Mouse (Mus musculus) lung, embryonic 14.5 days (tissue): ENCODE measurements around the gene Atmin. TPM values are rescaled to one million over a fixed set of nuclear protein-coding genes. Genes with fewer than 3 reads are reported as not detected.

ENCODE experiments used
- ATAC-seq: fragments of 200-750 bp; cut with Nextera tagmentation; 2 replicates; pipeline ENCODE4 v1.8.0; 2017; ENCODE audit warnings: mild to moderate bottlenecking, moderate TSS enrichment, moderate library complexity; ENCODE audit not compliant: insufficient read depth
- DNase-seq: peaks from one replicate; pipeline ENCODE4 v3.0.0-alpha.2; 2015
- H3K27ac ChIP-seq: fragments of 300-500 bp; sonication (generic); 2 replicates; pipeline ENCODE4 v1.5.1; 2014; ENCODE audit warnings: low read depth, mild to moderate bottlenecking, moderate library complexity
- H3K27me3 ChIP-seq: fragments of 300-500 bp; sonication (generic); 2 replicates; pipeline ENCODE4 v1.6.1; 2014; ENCODE audit warnings: low read length, control low read depth; ENCODE audit not compliant: insufficient read depth
- H3K36me3 ChIP-seq: fragments of 300-500 bp; sonication (generic); 2 replicates; pipeline ENCODE4 v1.6.1; 2014; ENCODE audit warnings: control low read depth; ENCODE audit not compliant: insufficient read depth
- H3K4me1 ChIP-seq: fragments of 300-500 bp; sonication (generic); 2 replicates; pipeline ENCODE4 v1.6.1; 2014; ENCODE audit warnings: antibody characterized with exemption, control low read depth; ENCODE audit not compliant: insufficient read depth
- H3K4me2 ChIP-seq: fragments of 300-500 bp; sonication (generic); 2 replicates; pipeline ENCODE4 v1.6.1; 2014; ENCODE audit warnings: mild to moderate bottlenecking
- H3K4me3 ChIP-seq: fragments of 300-500 bp; sonication (generic); 2 replicates; pipeline ENCODE4 v1.5.1; 2014; ENCODE audit warnings: low read depth, low read length
- H3K9ac ChIP-seq: fragments of 300-500 bp; sonication (generic); 2 replicates; pipeline ENCODE4 v1.6.1; 2014
- H3K9me3 ChIP-seq: fragments of 300-500 bp; sonication (generic); 2 replicates; pipeline ENCODE4 v1.6.1; 2016; ENCODE audit warnings: low read depth, low read length, control low read depth
- CTCF ChIP-seq: IDR thresholded peaks from 2 replicates; pipeline ENCODE4 v1.5.1; 2016; ENCODE audit warnings: antibody characterized with exemption, low read depth
- WGBS: fragments of 180-500 bp; shearing (Covaris S2); extraction: QIAGEN DNeasy Blood & Tissue Kit; methylation state at CpG from one replicate; pipeline ENCODE4 v1.1.7; 2014; 5-methylcytosine and 5-hydroxymethylcytosine counted together
- polyA plus RNA-seq: library from polyadenylated mRNA; unstranded; fragments of >200 nt; fragmentation: Nextera tagmentation; extraction: Ambion mirVana; gene quantifications from 2 replicates; pipeline ENCODE4 v1.2.1, GENCODE M21; 2014

Gene Atmin
- polyA plus RNA-seq, 1 experiment from 2014 or later = 15.8 TPM

- WGBS = 50% methylated on average over 5 of the region's 5 CpGs
- peak overlapping the region; percentile 10; the same call in 1 of the 2 replicates for H3K4me2 ChIP-seq
- H3K4me1 ChIP-seq = 0 out of 2 replicates have a peak, but pooled peaks cover 8% of the 10 kb centered on the region
- H3K27me3 ChIP-seq = no peaks in the 10 kb centered on the region
- no peak for TF ChIP-seq CTCF
- peak; percentile 20 for DNase-seq
- ATAC-seq = no peak
- H3K27ac ChIP-seq = no peak overlapping the region
- no peak overlapping the region for H3K9ac ChIP-seq
- no peaks in the 10 kb centered on the region for H3K9me3 ChIP-seq
- H3K4me3 ChIP-seq = no peak overlapping the region
- H3K36me3 ChIP-seq = no peaks in the 10 kb centered on the region
Measured at GRCm38 (mm10) chr8:116975606-116976005, 32.4 kb downstream of the Atmin start.

GRCm38 (mm10) chr8:116978052-116978451, 34.9 kb downstream of the Atmin start:
- DNase-seq (peak; percentile 2), ATAC-seq (no peak)
- peak overlapping the region; percentile 62 for H3K4me3 ChIP-seq
- H3K4me1 ChIP-seq = 0 out of 2 replicates have a peak, but pooled peaks cover 8% of the 10 kb centered on the region
- peak overlapping the region; percentile 36; the same call in 1 of the 2 replicates for H3K9ac ChIP-seq
- no peaks in the 10 kb centered on the region for H3K27me3 ChIP-seq
- no peaks in the 10 kb centered on the region for H3K9me3 ChIP-seq
- H3K36me3 ChIP-seq = peaks cover 8% of the 10 kb centered on the region; the same call in 1 of the 2 replicates
- peak overlapping the region; percentile 70 for H3K4me2 ChIP-seq
- no peak overlapping the region for H3K27ac ChIP-seq
- WGBS = 27% methylated on average over 8 of the region's 8 CpGs
- TF ChIP-seq CTCF = no peak

GRCm38 (mm10) chr8:116978631-116979256, 35.6 kb downstream of the Atmin start, which contains the start of gene 1700030J22Rik:
TSS of gene 1700030J22Rik (minus strand) at chr8:116978959.
- Histone ChIP-seq H3K9me3 (no peaks in the 10 kb centered on the region), H3K4me1 (0 out of 2 replicates have a peak, but pooled peaks cover 8% of the 10 kb centered on the region), H3K4me2 (peak within 1 kb of the TSS; percentile 70), H3K27me3 (no peaks in the 10 kb centered on the region), H3K4me3 (peak within 1 kb of the TSS; percentile 62), H3K36me3 (peaks cover 14% of the 10 kb centered on the region), H3K9ac (peak within 1 kb of the TSS; percentile 36; the same call in 1 of the 2 replicates), H3K27ac (no peak within 1 kb of the TSS)
- WGBS = under 1% methylated on average over 46 of the region's 46 CpGs
- TF ChIP-seq CTCF = peak; percentile 34; the same call in 1 of the 2 replicates
- ATAC-seq (peak; percentile 98), DNase-seq (peak; percentile 100)

GRCm38 (mm10) chr8:116980117-116980516, 36.9 kb downstream of the Atmin start:
- TF ChIP-seq CTCF = peak; percentile 81
- Histone ChIP-seq H3K4me3 (no peak overlapping the region), H3K9me3 (no peaks in the 10 kb centered on the region), H3K27me3 (no peaks in the 10 kb centered on the region), H3K27ac (no peak overlapping the region), H3K36me3 (peaks cover 23% of the 10 kb centered on the region), H3K4me1 (0 out of 2 replicates have a peak, but pooled peaks cover 7% of the 10 kb centered on the region), H3K9ac (no peak overlapping the region), H3K4me2 (no peak overlapping the region)
- 23% methylated on average over 4 of the region's 4 CpGs for WGBS
- ATAC-seq (no peak), DNase-seq (peak; percentile 88)

DNA sequence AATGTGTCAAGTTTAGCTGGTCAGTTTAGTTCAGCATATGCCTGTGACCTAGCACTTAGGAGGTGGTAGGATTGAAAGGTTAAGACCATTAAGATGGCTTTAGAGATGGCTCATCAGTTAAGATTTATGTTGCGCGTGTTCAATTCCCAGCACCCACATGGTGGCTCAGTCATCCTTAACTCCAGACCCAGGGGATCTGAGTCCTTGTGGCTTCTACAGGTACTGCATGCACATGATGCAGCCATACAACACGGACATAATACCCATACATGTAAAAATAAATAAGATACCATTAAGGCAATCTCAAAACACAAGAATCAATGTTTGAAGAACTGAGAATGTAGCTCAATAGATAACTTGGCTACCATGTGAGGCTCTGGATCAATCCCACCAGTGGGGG, 46.6 kb downstream of the Atmin start:
- Histone ChIP-seq H3K4me3 (no peak overlapping the region), H3K27me3 (no peaks in the 10 kb centered on the region), H3K9ac (no peak overlapping the region), H3K27ac (no peak overlapping the region), H3K36me3 (peaks cover 22% of the 10 kb centered on the region), H3K9me3 (no peaks in the 10 kb centered on the region), H3K4me2 (no peak overlapping the region), H3K4me1 (no peaks in the 10 kb centered on the region)
- no peak for ATAC-seq
- TF ChIP-seq CTCF = peak; percentile 33; the same call in 1 of the 2 replicates
- 89% methylated on average over 3 of the region's 3 CpGs for WGBS
- no peak for DNase-seq

DNA sequence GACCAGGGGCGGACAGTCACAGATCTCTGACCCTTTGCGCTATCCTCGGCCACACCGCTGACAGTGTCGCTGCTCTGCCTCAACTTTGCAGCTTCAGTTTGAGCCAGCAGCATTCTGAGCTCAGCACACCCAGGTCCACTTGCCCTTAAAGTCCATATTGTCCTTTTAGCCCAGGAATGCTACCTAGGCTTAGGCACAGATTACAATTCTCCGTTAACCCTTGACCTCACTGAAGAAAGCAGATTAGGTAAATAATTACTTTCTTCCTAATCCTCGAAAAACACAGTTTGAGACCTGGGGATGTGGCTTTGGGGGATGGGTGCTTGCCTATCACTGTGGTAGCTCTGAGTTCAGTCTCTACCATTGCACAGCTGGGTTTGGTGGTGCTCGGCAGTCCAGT, 48.0 kb downstream of the Atmin start:
- Histone ChIP-seq H3K4me3 (no peak overlapping the region), H3K27ac (no peak overlapping the region), H3K4me1 (no peaks in the 10 kb centered on the region), H3K36me3 (peaks cover 10% of the 10 kb centered on the region), H3K27me3 (no peaks in the 10 kb centered on the region), H3K4me2 (no peak overlapping the region), H3K9ac (no peak overlapping the region), H3K9me3 (no peaks in the 10 kb centered on the region)
- DNase-seq (no peak), ATAC-seq (no peak)
- 83% methylated on average over 8 of the region's 8 CpGs for WGBS
- TF ChIP-seq CTCF = no peak

DNA sequence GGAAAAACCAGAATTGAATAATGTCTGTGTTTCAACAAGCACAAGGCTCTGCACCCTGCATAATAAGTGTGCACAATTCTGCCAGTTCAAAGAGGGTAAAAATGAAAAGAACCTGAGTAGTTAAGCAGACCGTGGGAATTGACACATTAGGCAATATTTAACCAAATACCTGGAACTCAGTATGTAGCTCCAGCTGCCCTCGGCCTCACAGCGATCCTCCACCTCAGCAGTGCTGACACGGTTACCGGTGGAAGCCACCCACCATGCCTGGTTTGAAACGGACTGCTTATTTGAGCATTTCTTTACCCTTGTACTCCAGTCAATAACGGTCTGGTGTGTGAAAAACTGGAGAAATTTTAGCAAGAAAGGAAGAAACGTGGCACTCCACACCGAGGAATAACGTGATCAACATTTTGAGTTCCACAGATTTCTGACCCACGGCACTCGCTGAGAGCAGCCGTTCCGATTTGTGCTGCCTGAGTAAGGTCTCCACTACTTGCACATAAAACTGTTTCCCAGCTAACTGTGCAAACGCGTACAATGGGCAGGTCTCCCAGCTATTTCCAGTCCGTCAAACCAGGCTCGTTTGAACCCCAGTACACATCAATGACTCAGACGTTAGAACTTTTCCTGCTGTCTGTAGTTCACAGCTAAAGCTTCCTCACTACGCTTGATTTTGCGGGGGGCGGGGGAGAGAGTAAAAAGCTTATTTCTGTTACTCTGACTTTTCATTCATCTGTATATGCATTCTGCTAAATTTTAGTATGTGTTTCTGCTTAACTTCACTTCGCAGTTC, 49.2 kb downstream of the Atmin start:
- Histone ChIP-seq H3K9ac (peak overlapping the region; percentile 65), H3K4me2 (peak overlapping the region; percentile 97), H3K36me3 (no peaks in the 10 kb centered on the region; the same call in 1 of the 2 replicates), H3K4me1 (no peaks in the 10 kb centered on the region), H3K27me3 (no peaks in the 10 kb centered on the region), H3K27ac (0 out of 2 replicates have a peak overlapping the region, but pooled peaks have one; percentile 42), H3K4me3 (peak overlapping the region; percentile 65), H3K9me3 (no peaks in the 10 kb centered on the region)
- 7% methylated on average over 23 of the region's 23 CpGs for WGBS
- ATAC-seq (no peak), DNase-seq (peak; percentile 45)
- TF ChIP-seq CTCF = no peak
